Mouse (Mus musculus) bone marrow, adult 2 months (tissue): Measurements from ENCODE around the gene Pde4dip. TPM values are rescaled to one million over a fixed set of nuclear protein-coding genes. Genes with fewer than 3 reads are reported as not detected.
A peak's percentile ranks its signal among the peaks of the same experiment; 100 is the strongest.

Experiments used
- H3K27ac ChIP-seq: fragments of 200-500 bp; 2 replicates; pipeline ENCODE4 v1.5.1; 2012; ENCODE audit warnings: low read depth, mild to moderate bottlenecking, control low read depth, inconsistent platforms, low read length; ENCODE audit not compliant: control insufficient read depth, poor library complexity, insufficient read depth
- H3K4me1 ChIP-seq: fragments of 200-500 bp; 2 replicates; pipeline ENCODE4 v1.6.1; 2011; ENCODE audit warnings: low read length; ENCODE audit not compliant: control insufficient read depth, insufficient read depth
- H3K4me3 ChIP-seq: fragments of 200-500 bp; replicated peaks from 2 replicates; pipeline ENCODE3; 2011; ENCODE audit warnings: mild to moderate bottlenecking, low read depth, low read length, control low read depth; ENCODE audit not compliant: control insufficient read depth
- CTCF ChIP-seq: fragments of 200-500 bp; IDR thresholded peaks from 2 replicates; pipeline ENCODE4 v1.5.1; 2011; ENCODE audit warnings: low read length, control low read depth; ENCODE audit not compliant: control insufficient read depth, insufficient read depth
- POLR2A ChIP-seq: fragments of 200-500 bp; IDR thresholded peaks from 2 replicates; pipeline ENCODE4 v1.6.1; 2011; ENCODE audit warnings: low read depth, mild to moderate bottlenecking, control low read depth, low read length, borderline replicate concordance; ENCODE audit not compliant: control insufficient read depth
- WGBS: fragments of 180-500 bp; shearing (Covaris S2); methylation state at CpG from one replicate; pipeline ENCODE4 v1.1.7; 2018; 5-methylcytosine and 5-hydroxymethylcytosine counted together
- polyA plus RNA-seq: library from polyadenylated mRNA; stranded (reverse); fragments of >200 nt; gene quantifications from 2 replicates; pipeline ENCODE4 v1.2.4, GENCODE M21; 2011; ENCODE audit warnings: low replicate concordance; ENCODE audit not compliant: missing spikeins, insufficient read depth, insufficient read length

Pde4dip gene
- polyA plus RNA-seq, 1 experiment, result 7.5 TPM

- peak overlapping the region; percentile 57; the same call in 1 of the 2 replicates for H3K27ac ChIP-seq
- whole genome bisulfite sequencing, result 18% methylated on average over 7 of the region's 7 CpGs
- TF ChIP-seq CTCF, result no peak
- no peak for TF ChIP-seq POLR2A
- H3K4me1 ChIP-seq, result peaks cover 13% of the 10 kb centered on the region; the same call in 1 of the 2 replicates
- peak overlapping the region; percentile 35 for H3K4me3 ChIP-seq
Measured at GRCm38 (mm10) chr3:97931310-97931885, 42.9 kb upstream of the Pde4dip start.

- no peak for TF ChIP-seq CTCF
- no peak for TF ChIP-seq POLR2A
- Histone ChIP-seq H3K27ac (no peak overlapping the region; the same call in 1 of the 2 replicates), H3K4me1 (peaks cover 13% of the 10 kb centered on the region; the same call in 1 of the 2 replicates), H3K4me3 (peak overlapping the region; percentile 4)
- WGBS, result 54% methylated on average over 8 of the region's 8 CpGs
Measured at GRCm38 (mm10) chr3:97930787-97931158, 42.3 kb upstream of the Pde4dip start.

DNA sequence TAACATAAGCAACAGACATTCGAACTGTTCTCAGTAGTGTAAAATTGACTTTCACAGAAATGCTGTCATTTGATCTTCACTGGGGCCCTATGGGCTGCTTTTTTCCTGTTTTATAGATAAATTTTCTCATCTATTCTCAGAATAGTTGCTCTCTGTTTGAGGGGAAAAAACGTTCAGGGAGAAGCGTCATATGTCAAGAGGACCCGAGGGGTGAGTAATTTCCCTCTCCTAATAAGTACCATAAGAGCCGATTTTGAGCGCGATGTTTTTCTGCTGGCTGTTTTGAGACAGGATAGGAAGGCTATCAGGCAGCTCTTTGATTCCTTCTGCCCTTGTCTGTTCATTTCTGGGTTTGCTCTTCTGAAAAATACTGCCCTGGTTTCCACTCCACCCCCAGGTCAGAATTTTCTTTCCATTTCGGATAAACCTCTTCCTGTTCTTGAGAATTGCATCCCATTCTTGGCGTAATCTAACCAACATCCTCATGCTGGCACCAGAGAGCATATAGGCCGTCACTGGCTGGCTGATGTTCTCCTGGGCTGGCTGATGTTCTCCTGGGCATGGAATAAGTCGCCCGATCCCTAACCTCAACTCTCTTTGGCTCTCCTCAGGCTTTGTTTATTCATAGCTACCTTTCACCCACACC is 41.8 kb upstream of the Pde4dip start:
- Histone ChIP-seq H3K27ac (no peak overlapping the region; the same call in 1 of the 2 replicates), H3K4me3 (peak overlapping the region; percentile 9), H3K4me1 (peaks cover 13% of the 10 kb centered on the region; the same call in 1 of the 2 replicates)
- WGBS, result 19% methylated on average over 12 of the region's 12 CpGs
- TF ChIP-seq POLR2A, result no peak
- TF ChIP-seq CTCF, result no peak

GRCm38 (mm10) chr3:97928968-97929858 is 40.7 kb upstream of the Pde4dip start:
- TF ChIP-seq POLR2A (no peak), CTCF (peak; percentile 48)
- 15% methylated on average over 9 of the region's 9 CpGs for WGBS
- H3K27ac ChIP-seq, result peak overlapping the region; percentile 63; the same call in 1 of the 2 replicates
- H3K4me1 ChIP-seq, result peaks cover 13% of the 10 kb centered on the region; the same call in 1 of the 2 replicates
- no peak overlapping the region for H3K4me3 ChIP-seq

DNA sequence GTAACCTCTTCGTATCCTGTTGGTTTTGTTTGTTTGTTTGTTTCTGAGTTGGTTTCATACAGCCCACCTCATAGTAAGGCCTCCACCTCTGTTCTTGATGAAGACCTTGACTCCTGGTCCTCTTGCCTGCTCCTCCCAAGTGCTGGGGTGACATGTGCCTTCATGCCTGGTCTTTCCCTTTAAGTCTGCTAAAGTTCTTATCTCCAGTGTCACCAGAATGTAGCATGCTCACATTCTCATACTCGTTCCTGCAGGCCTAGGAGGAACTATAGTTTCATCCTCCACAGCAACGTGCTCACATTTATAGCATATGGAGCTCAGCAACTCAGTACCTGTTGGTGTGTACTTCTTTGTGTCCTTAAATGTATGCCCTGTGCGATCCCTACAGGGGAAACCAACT is 38.8 kb upstream of the Pde4dip start:
- WGBS, result 45% methylated on average over 4 of the region's 4 CpGs
- no peak overlapping the region for H3K27ac ChIP-seq
- no peak overlapping the region for H3K4me3 ChIP-seq
- peaks cover 9% of the 10 kb centered on the region; the same call in 1 of the 2 replicates for H3K4me1 ChIP-seq
- TF ChIP-seq CTCF (no peak), POLR2A (no peak)

DNA sequence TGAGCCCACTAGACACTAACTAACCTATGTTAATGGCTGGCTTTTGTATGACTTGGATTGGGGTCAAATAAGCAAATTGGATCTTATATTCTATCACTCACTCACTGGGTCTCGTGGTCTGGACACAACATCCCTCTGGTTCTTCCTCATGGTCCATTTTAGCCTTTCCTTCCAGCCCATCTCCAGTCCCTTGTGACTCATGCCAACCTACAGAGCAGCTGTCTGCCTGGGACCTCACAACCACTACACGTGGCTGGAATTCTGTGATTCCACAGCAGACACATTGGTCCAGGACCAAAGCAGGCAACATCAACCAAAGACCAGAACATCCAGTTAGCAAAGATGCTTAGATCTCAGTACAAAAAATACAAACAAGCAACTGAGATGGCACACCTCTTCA is 36.7 kb upstream of the Pde4dip start:
- 77% methylated on average over 2 of the region's 2 CpGs for WGBS
- H3K4me3 ChIP-seq, result no peak overlapping the region
- TF ChIP-seq POLR2A (no peak), CTCF (no peak)
- peaks cover 2% of the 10 kb centered on the region; the same call in 1 of the 2 replicates for H3K4me1 ChIP-seq
- no peak overlapping the region for H3K27ac ChIP-seq

- Histone ChIP-seq H3K4me3 (no peak overlapping the region), H3K27ac (no peak overlapping the region), H3K4me1 (no peaks in the 10 kb centered on the region; the same call in 1 of the 2 replicates)
- TF ChIP-seq POLR2A (no peak), CTCF (no peak)
- WGBS, result 48% methylated on average over 10 of the region's 10 CpGs
Measured at GRCm38 (mm10) chr3:97918885-97919550, 30.5 kb upstream of the Pde4dip start.

DNA sequence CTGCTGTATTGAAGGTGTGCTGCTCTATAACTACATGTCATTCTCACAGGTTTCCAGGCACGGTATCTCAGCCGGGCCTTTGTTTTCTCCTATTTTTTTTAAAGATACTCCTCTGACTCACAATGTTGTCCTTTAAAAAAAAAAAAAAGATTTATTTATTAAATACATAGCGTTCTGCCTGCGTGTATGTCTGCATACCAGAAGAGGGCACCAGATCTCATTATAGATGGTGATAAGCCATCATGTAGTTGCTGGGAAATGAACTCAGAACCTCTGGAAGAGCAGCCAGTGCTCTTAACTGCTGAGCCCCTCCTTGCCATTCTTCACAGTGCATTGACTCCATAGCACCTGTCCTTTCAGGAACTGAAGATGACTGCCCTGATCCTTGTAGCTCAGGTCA is 26.6 kb upstream of the Pde4dip start:
- no peak overlapping the region for H3K4me3 ChIP-seq
- WGBS, result 56% methylated on average over 4 of the region's 4 CpGs
- TF ChIP-seq POLR2A, result no peak
- TF ChIP-seq CTCF, result no peak
- H3K4me1 ChIP-seq, result no peaks in the 10 kb centered on the region; the same call in 1 of the 2 replicates
- no peak overlapping the region for H3K27ac ChIP-seq

GRCm38 (mm10) chr3:97911093-97911492 is 22.6 kb upstream of the Pde4dip start:
- no peak overlapping the region for H3K27ac ChIP-seq
- 86% methylated on average over 7 of the region's 7 CpGs for WGBS
- no peak for TF ChIP-seq POLR2A
- TF ChIP-seq CTCF, result no peak
- no peak overlapping the region for H3K4me3 ChIP-seq
- H3K4me1 ChIP-seq, result no peaks in the 10 kb centered on the region
